Mouse (Mus musculus) erythroblast, embryonic 14.5 days (primary cell): Measurements from ENCODE around the gene Tcirg1. TPM values are rescaled to one million over a fixed set of nuclear protein-coding genes. Genes with fewer than 3 reads are reported as not detected.

Source experiments
- H3K27me3 ChIP-seq: 2 replicates; pipeline ENCODE4 v1.6.1; 2012; ENCODE audit warnings: inconsistent platforms; ENCODE audit not compliant: control insufficient read depth
- H3K36me3 ChIP-seq: 2 replicates; pipeline ENCODE4 v1.6.1; 2012; ENCODE audit warnings: mild to moderate bottlenecking, inconsistent platforms; ENCODE audit not compliant: control insufficient read depth
- H3K4me1 ChIP-seq: 2 replicates; pipeline ENCODE4 v1.6.1; 2012; ENCODE audit warnings: inconsistent platforms; ENCODE audit not compliant: control insufficient read depth
- H3K4me3 ChIP-seq: replicated peaks from 2 replicates; pipeline ENCODE3; 2012; ENCODE audit warnings: moderate library complexity, mild to moderate bottlenecking, inconsistent platforms
- H3K9me3 ChIP-seq: 2 replicates; pipeline ENCODE4 v1.6.1; 2012; ENCODE audit warnings: low read length, inconsistent platforms, mixed read lengths; ENCODE audit not compliant: control insufficient read depth
- GATA1 ChIP-seq: IDR thresholded peaks from 2 replicates; pipeline ENCODE4 v1.6.1; 2012; ENCODE audit warnings: low read length, inconsistent platforms, mixed read lengths
- TAL1 ChIP-seq: IDR thresholded peaks from 3 replicates; pipeline ENCODE4 v1.6.1; 2012; ENCODE audit warnings: low read length, inconsistent platforms, mixed read lengths
- polyA plus RNA-seq: library from polyadenylated mRNA; stranded (reverse); fragments of >175 nt; gene quantifications from 2 replicates; pipeline ENCODE4 v1.2.3, GENCODE M21; 2012

Gene Tcirg1
- polyA plus RNA-seq, 1 experiment, result 1.2 TPM

DNA sequence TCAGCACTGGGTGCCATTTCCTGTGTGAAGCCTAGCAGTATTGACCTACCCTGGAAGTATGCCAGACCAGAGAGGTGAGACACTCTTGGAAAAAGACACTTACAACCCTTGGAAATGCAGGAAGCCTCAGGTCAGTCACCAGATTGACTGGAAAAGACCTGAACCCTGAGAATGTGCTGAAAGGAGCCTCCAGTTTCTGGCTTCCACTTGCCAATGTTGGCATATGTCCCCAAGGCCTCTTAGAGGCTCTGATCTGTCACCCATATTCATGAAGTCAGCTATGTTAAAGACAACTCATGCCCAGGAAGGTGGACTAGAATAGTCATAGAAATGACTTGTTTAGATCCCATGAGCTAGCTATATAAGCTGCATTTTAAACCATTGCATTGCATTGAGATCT is 35.5 kb downstream of the Tcirg1 start:
- Histone ChIP-seq H3K27me3 (no peaks in the 10 kb centered on the region), H3K4me1 (no peaks in the 10 kb centered on the region), H3K9me3 (no peaks in the 10 kb centered on the region), H3K4me3 (no peak overlapping the region), H3K36me3 (no peaks in the 10 kb centered on the region; the same call in 1 of the 2 replicates)
- TF ChIP-seq GATA1 (no peak), TAL1 (no peak)

DNA sequence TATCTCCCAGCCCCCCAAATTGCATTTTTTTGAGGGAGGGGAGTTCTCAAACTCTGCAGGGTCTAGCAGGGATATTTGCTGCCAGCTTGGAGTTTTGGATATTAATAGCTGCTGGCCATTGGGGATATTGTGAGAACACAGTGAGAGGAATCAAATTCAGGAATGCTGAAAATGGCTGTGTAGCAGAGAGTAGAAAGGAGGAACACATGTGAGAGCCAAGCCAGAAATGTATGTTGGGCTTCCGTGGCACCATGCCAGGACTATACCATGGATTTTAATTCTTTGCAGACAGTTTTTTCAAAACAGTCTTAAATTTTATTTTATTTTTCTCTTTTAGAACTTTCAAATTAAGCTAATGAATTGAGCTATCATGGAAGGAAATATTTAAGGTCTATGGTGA is 38.6 kb downstream of the Tcirg1 start:
- TF ChIP-seq GATA1, result no peak
- no peak for TF ChIP-seq TAL1
- Histone ChIP-seq H3K9me3 (peaks cover 4% of the 10 kb centered on the region), H3K4me3 (no peak overlapping the region), H3K36me3 (peaks cover 6% of the 10 kb centered on the region), H3K4me1 (no peaks in the 10 kb centered on the region), H3K27me3 (no peaks in the 10 kb centered on the region)

GRCm38 (mm10) chr19:3864960-3865359 is 42.0 kb downstream of the Tcirg1 start:
- peaks cover 4% of the 10 kb centered on the region for H3K9me3 ChIP-seq
- H3K36me3 ChIP-seq, result peaks cover 6% of the 10 kb centered on the region
- no peak overlapping the region for H3K4me3 ChIP-seq
- TF ChIP-seq GATA1 (no peak), TAL1 (no peak)
- no peaks in the 10 kb centered on the region for H3K27me3 ChIP-seq
- peaks cover 8% of the 10 kb centered on the region for H3K4me1 ChIP-seq

DNA sequence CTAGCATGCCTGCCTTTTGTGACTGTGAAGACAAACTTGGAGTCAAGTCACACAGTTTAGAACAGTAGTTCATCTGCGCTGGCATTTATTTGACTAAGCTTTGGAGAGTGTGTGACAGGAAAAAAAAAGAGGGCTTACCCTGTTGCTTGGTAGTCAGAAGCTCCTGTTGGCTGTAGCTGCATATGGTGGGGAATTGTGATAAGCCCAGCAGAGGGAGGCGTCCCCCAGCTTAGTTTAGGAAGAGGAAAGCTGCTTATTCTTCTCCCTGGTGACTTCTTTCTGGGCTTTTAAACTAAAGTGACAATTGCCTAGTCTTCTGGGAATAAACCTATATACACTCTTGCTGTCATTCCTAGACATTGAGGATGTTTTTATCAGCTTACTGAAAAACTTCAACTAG is 44.2 kb downstream of the Tcirg1 start:
- no peak overlapping the region for H3K4me3 ChIP-seq
- TF ChIP-seq TAL1, result no peak

DNA sequence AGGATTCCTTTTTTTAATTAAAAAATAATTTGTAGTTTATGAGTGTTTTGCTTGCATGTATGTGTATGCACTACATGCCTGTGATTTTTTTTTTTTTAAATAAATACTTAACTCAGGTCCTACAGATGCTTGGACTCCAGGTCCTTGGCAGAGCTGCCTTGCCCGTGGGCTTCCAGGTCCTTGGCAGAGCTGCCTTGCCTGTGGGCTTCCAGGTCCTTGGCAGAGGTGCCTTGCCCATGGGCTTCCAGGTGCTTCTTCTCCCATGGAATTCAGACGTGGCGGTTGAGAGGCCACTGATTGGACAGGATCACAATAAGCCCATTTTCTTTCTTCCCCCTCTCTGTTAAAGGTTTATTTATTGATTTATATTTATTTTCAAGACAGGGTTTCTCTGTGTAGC is 49.7 kb downstream of the Tcirg1 start:
- Histone ChIP-seq H3K4me3 (no peak overlapping the region), H3K36me3 (no peaks in the 10 kb centered on the region; the same call in 1 of the 2 replicates), H3K9me3 (no peaks in the 10 kb centered on the region), H3K4me1 (peaks cover 17% of the 10 kb centered on the region), H3K27me3 (no peaks in the 10 kb centered on the region)
- TF ChIP-seq TAL1, result no peak
- no peak for TF ChIP-seq GATA1

More for the DNA sequence above, 44.2 kb downstream of the Tcirg1 start:
- Histone ChIP-seq H3K9me3 (peaks cover 4% of the 10 kb centered on the region), H3K36me3 (peaks cover 6% of the 10 kb centered on the region), H3K27me3 (no peaks in the 10 kb centered on the region), H3K4me1 (peaks cover 8% of the 10 kb centered on the region)

DNA sequence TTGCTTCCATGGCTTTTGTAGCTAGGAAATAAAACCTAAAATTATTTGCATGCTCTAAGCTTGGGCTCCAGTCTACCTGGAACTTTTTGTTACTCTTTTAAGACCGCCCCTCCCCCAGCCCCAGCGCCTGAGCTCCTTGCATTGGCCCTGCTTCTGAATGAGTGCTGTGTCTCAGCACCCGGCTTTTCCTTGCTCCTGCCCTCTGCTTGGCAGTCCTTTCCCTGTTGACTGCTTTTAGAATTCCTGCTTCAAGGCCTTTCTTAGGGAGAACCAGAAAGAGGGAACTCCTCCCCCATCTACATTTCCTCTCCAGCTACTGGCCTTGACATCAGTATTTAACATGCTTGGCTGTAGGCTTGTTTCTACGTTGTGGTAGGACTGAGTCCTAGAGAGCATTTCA is 51.3 kb downstream of the Tcirg1 start:
- H3K27me3 ChIP-seq, result no peaks in the 10 kb centered on the region
- TF ChIP-seq TAL1 (no peak), GATA1 (no peak)
- no peak overlapping the region for H3K4me3 ChIP-seq
- peaks cover 32% of the 10 kb centered on the region for H3K4me1 ChIP-seq
- H3K36me3 ChIP-seq, result no peaks in the 10 kb centered on the region; the same call in 1 of the 2 replicates
- no peaks in the 10 kb centered on the region for H3K9me3 ChIP-seq

DNA sequence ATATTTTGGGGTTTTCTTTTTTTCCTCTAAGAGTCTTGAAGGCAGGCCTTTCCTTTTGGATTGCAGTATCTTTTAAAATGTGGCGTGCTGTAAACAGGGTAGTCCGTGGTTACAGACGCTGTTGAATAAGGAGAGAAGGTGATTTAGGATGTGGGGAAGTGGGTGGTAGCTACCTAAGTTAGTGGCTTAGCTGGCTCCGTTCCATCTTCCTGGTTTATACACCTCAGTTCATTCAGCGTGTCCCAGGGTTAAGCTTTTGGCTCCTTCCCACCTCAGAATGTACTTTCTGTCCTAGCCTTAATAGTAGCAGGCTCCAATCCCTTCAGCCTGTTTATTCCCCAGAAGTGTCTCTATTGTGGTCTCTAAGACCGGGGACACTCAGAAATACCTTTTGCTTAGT is 51.8 kb downstream of the Tcirg1 start:
- peaks cover 34% of the 10 kb centered on the region for H3K4me1 ChIP-seq
- no peak for TF ChIP-seq GATA1
- no peak for TF ChIP-seq TAL1

DNA sequence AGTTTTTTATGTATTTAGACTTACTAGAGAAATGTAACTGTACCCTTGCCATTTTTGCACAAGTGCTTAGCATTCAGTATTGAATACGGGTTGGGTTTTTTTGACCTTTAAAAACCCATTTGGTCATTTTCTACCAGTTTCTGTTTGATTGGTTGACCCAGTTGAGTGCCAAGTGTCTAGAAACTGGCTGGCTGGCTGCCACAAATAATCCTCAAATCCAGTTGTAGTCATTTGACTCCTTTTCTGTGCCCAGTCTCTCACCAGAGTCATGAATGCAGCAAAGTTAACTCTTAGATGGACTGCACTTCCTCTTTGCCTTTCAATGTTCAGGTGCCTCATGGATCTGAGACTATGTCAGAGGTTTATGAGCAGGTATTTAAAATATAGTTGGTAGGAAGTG is 53.0 kb downstream of the Tcirg1 start:
- no peaks in the 10 kb centered on the region; the same call in 1 of the 2 replicates for H3K36me3 ChIP-seq
- no peak overlapping the region for H3K4me3 ChIP-seq
- no peaks in the 10 kb centered on the region for H3K9me3 ChIP-seq
- H3K27me3 ChIP-seq, result no peaks in the 10 kb centered on the region
- no peak for TF ChIP-seq GATA1
- peaks cover 36% of the 10 kb centered on the region for H3K4me1 ChIP-seq

More for the DNA sequence above, 51.8 kb downstream of the Tcirg1 start:
- no peaks in the 10 kb centered on the region; the same call in 1 of the 2 replicates for H3K36me3 ChIP-seq
- no peaks in the 10 kb centered on the region for H3K27me3 ChIP-seq
- H3K9me3 ChIP-seq, result no peaks in the 10 kb centered on the region
- no peak overlapping the region for H3K4me3 ChIP-seq

GRCm38 (mm10) chr19:3853121-3853520 is 53.8 kb downstream of the Tcirg1 start:
- Histone ChIP-seq H3K4me3 (peak overlapping the region; percentile 37), H3K36me3 (no peaks in the 10 kb centered on the region; the same call in 1 of the 2 replicates), H3K4me1 (peaks cover 36% of the 10 kb centered on the region), H3K9me3 (no peaks in the 10 kb centered on the region), H3K27me3 (no peaks in the 10 kb centered on the region)
- TF ChIP-seq TAL1 (no peak), GATA1 (no peak)
